Mouse (Mus musculus) brain, embryonic 14.5 days (tissue): ENCODE data around the gene Gm11060.

Experiments used
- CTCF ChIP-seq: fragments of 200-500 bp; IDR thresholded peaks from 2 replicates; pipeline ENCODE4 v1.5.1; 2012; ENCODE audit warnings: inconsistent platforms, mild to moderate bottlenecking, moderate library complexity, borderline replicate concordance; ENCODE audit not compliant: insufficient read depth, insufficient read length; ENCODE audit errors: extremely low read depth
- POLR2A ChIP-seq: fragments of 200-500 bp; IDR thresholded peaks from 2 replicates; pipeline ENCODE4 v1.6.1; 2012; ENCODE audit warnings: mild to moderate bottlenecking, inconsistent platforms, borderline replicate concordance; ENCODE audit not compliant: poor library complexity, insufficient read depth, insufficient read length, severe bottlenecking; ENCODE audit errors: extremely low read depth

GRCm38 (mm10) chr2:105043152-105043551, 48.7 kb upstream of the Gm11060 start:
- no peak for TF ChIP-seq POLR2A
- TF ChIP-seq CTCF, result no peak
